Mouse (Mus musculus) heart, embryonic 15.5 days (tissue): Measurements from ENCODE around the gene Kctd18. TPM values are rescaled to one million over a fixed set of nuclear protein-coding genes. Genes with fewer than 3 reads are reported as not detected.
A peak's percentile ranks its signal among the peaks of the same experiment; 100 is the strongest.

Experiments used
- ATAC-seq: fragments of 200-750 bp; cut with Nextera tagmentation; replicated peaks from 2 replicates; pipeline ENCODE4 v1.8.0; 2017; ENCODE audit warnings: low read depth, moderate TSS enrichment; ENCODE audit not compliant: insufficient number of reproducible peaks, insufficient read depth, low FRiP score
- H3K27ac ChIP-seq: fragments of 300-500 bp; sonication (generic); 2 replicates; pipeline ENCODE4 v1.5.1; 2015; ENCODE audit warnings: mild to moderate bottlenecking, inconsistent platforms
- H3K27me3 ChIP-seq: fragments of 300-500 bp; sonication (generic); 2 replicates; pipeline ENCODE4 v1.6.1; 2015; ENCODE audit warnings: inconsistent platforms
- H3K36me3 ChIP-seq: fragments of 300-500 bp; sonication (generic); 2 replicates; pipeline ENCODE4 v1.6.1; 2015; ENCODE audit warnings: mild to moderate bottlenecking, inconsistent platforms
- H3K4me1 ChIP-seq: fragments of 300-500 bp; sonication (generic); replicated peaks from 2 replicates; pipeline ENCODE4 v1.6.1; 2015; ENCODE audit warnings: inconsistent platforms
- H3K4me2 ChIP-seq: fragments of 300-500 bp; sonication (generic); 2 replicates; pipeline ENCODE4 v1.6.1; 2015; ENCODE audit warnings: inconsistent platforms, mild to moderate bottlenecking, moderate library complexity
- H3K4me3 ChIP-seq: fragments of 300-500 bp; sonication (generic); 2 replicates; pipeline ENCODE4 v1.5.1; 2015; ENCODE audit warnings: mild to moderate bottlenecking, inconsistent platforms
- H3K9ac ChIP-seq: fragments of 300-500 bp; sonication (generic); 2 replicates; pipeline ENCODE4 v1.6.1; 2015; ENCODE audit warnings: mild to moderate bottlenecking, inconsistent platforms
- H3K9me3 ChIP-seq: fragments of 300-500 bp; sonication (generic); replicated peaks from 2 replicates; pipeline ENCODE4 v1.6.1; 2016; ENCODE audit warnings: inconsistent platforms
- WGBS: fragments of 180-500 bp; shearing (Covaris S2); methylation state at CpG from one replicate; pipeline ENCODE4 v1.1.7; 2015; ENCODE audit warnings: mixed read lengths; 5-methylcytosine and 5-hydroxymethylcytosine counted together
- polyA plus RNA-seq: library from polyadenylated mRNA; unstranded; fragments of >200 nt; fragmentation: Nextera tagmentation; extraction: Ambion mirVana; gene quantifications from 2 replicates; pipeline ENCODE4 v1.2.1, GENCODE M21; 2015

Gene Kctd18
- polyA plus RNA-seq, 1 experiment from 2014 or later, result 9.8 TPM

- 19% methylated on average over 2 of the region's 2 CpGs for WGBS
- Histone ChIP-seq H3K4me2 (no peak overlapping the region), H3K4me3 (no peak overlapping the region), H3K4me1 (no peaks in the 10 kb centered on the region), H3K9me3 (no peaks in the 10 kb centered on the region), H3K27me3 (no peaks in the 10 kb centered on the region), H3K36me3 (peaks cover 9% of the 10 kb centered on the region), H3K27ac (no peak overlapping the region), H3K9ac (no peak overlapping the region)
- no peak for ATAC-seq
Measured at GRCm38 (mm10) chr1:57947552-57948347, 71.0 kb downstream of the Kctd18 start.

- no peak overlapping the region for H3K27ac ChIP-seq
- H3K4me1 ChIP-seq, result no peaks in the 10 kb centered on the region
- no peaks in the 10 kb centered on the region for H3K9me3 ChIP-seq
- H3K9ac ChIP-seq, result no peak overlapping the region
- H3K4me2 ChIP-seq, result no peak overlapping the region
- WGBS, result 84% methylated on average over 6 of the region's 6 CpGs
- no peaks in the 10 kb centered on the region for H3K27me3 ChIP-seq
- no peak for ATAC-seq
- peaks cover 26% of the 10 kb centered on the region for H3K36me3 ChIP-seq
- no peak overlapping the region for H3K4me3 ChIP-seq
Measured at GRCm38 (mm10) chr1:57942215-57942614, 76.5 kb downstream of the Kctd18 start.

- no peak for ATAC-seq
- no peak overlapping the region for H3K9ac ChIP-seq
- no peaks in the 10 kb centered on the region for H3K9me3 ChIP-seq
- no peaks in the 10 kb centered on the region for H3K4me1 ChIP-seq
- no peak overlapping the region for H3K4me2 ChIP-seq
- WGBS, result 45% methylated on average over 11 of the region's 11 CpGs
- H3K27me3 ChIP-seq, result no peaks in the 10 kb centered on the region
- H3K4me3 ChIP-seq, result no peak overlapping the region
- peaks cover 26% of the 10 kb centered on the region for H3K36me3 ChIP-seq
- H3K27ac ChIP-seq, result no peak overlapping the region
Measured at GRCm38 (mm10) chr1:57941734-57942133, 77.0 kb downstream of the Kctd18 start.

GRCm38 (mm10) chr1:57941095-57941494, 77.7 kb downstream of the Kctd18 start:
- WGBS, result 70% methylated on average over 7 of the region's 7 CpGs
- ATAC-seq, result no peak
- Histone ChIP-seq H3K36me3 (peaks cover 26% of the 10 kb centered on the region), H3K9me3 (no peaks in the 10 kb centered on the region), H3K4me3 (no peak overlapping the region), H3K27ac (no peak overlapping the region), H3K4me1 (no peaks in the 10 kb centered on the region), H3K9ac (no peak overlapping the region), H3K27me3 (no peaks in the 10 kb centered on the region), H3K4me2 (no peak overlapping the region)

- H3K9me3 ChIP-seq, result no peaks in the 10 kb centered on the region
- H3K36me3 ChIP-seq, result peaks cover 26% of the 10 kb centered on the region
- no peak overlapping the region for H3K4me2 ChIP-seq
- H3K9ac ChIP-seq, result no peak overlapping the region
- no peaks in the 10 kb centered on the region for H3K4me1 ChIP-seq
- WGBS, result 74% methylated on average over 10 of the region's 10 CpGs
- no peak overlapping the region for H3K4me3 ChIP-seq
- H3K27me3 ChIP-seq, result no peaks in the 10 kb centered on the region
- no peak overlapping the region for H3K27ac ChIP-seq
- ATAC-seq, result no peak
Measured at GRCm38 (mm10) chr1:57940691-57941090, 78.1 kb downstream of the Kctd18 start.

- Histone ChIP-seq H3K9me3 (no peaks in the 10 kb centered on the region), H3K4me2 (no peak overlapping the region), H3K9ac (no peak overlapping the region), H3K4me1 (no peaks in the 10 kb centered on the region), H3K4me3 (no peak overlapping the region), H3K36me3 (0 out of 2 replicates have a peak, but pooled peaks cover 3% of the 10 kb centered on the region), H3K27ac (no peak overlapping the region), H3K27me3 (no peaks in the 10 kb centered on the region)
- no peak for ATAC-seq
- WGBS, result 58% methylated on average over 1 of the region's 1 CpGs
Measured at GRCm38 (mm10) chr1:57934287-57934686, 84.5 kb downstream of the Kctd18 start.

- H3K4me1 ChIP-seq, result no peaks in the 10 kb centered on the region
- H3K4me3 ChIP-seq, result no peak overlapping the region
- no peak overlapping the region for H3K9ac ChIP-seq
- H3K27ac ChIP-seq, result no peak overlapping the region
- no peaks in the 10 kb centered on the region for H3K36me3 ChIP-seq
- no peak for ATAC-seq
- WGBS, result 82% methylated on average over 4 of the region's 4 CpGs
- no peaks in the 10 kb centered on the region for H3K9me3 ChIP-seq
- H3K4me2 ChIP-seq, result no peak overlapping the region
- no peaks in the 10 kb centered on the region for H3K27me3 ChIP-seq
Measured at GRCm38 (mm10) chr1:57918567-57918966, 100.2 kb downstream of the Kctd18 start.

GRCm38 (mm10) chr1:57917342-57917741, 101.4 kb downstream of the Kctd18 start:
- Histone ChIP-seq H3K4me1 (no peaks in the 10 kb centered on the region), H3K9me3 (no peaks in the 10 kb centered on the region), H3K9ac (no peak overlapping the region), H3K36me3 (no peaks in the 10 kb centered on the region), H3K27me3 (no peaks in the 10 kb centered on the region), H3K27ac (no peak overlapping the region), H3K4me3 (no peak overlapping the region), H3K4me2 (no peak overlapping the region)
- 89% methylated on average over 5 of the region's 5 CpGs for WGBS
- no peak for ATAC-seq

- no peaks in the 10 kb centered on the region for H3K4me1 ChIP-seq
- WGBS, result 84% methylated on average over 6 of the region's 6 CpGs
- ATAC-seq, result no peak
- H3K4me2 ChIP-seq, result no peak overlapping the region
- H3K36me3 ChIP-seq, result peaks cover 6% of the 10 kb centered on the region
- no peak overlapping the region for H3K9ac ChIP-seq
- H3K9me3 ChIP-seq, result no peaks in the 10 kb centered on the region
- no peak overlapping the region for H3K4me3 ChIP-seq
- H3K27me3 ChIP-seq, result no peaks in the 10 kb centered on the region
- no peak overlapping the region for H3K27ac ChIP-seq
Measured at GRCm38 (mm10) chr1:57911561-57911960, 107.2 kb downstream of the Kctd18 start.

- H3K4me1 ChIP-seq, result peaks cover 7% of the 10 kb centered on the region
- no peaks in the 10 kb centered on the region for H3K27me3 ChIP-seq
- no peak overlapping the region for H3K4me3 ChIP-seq
- H3K4me2 ChIP-seq, result no peak overlapping the region
- no peak overlapping the region for H3K9ac ChIP-seq
- H3K27ac ChIP-seq, result peak overlapping the region; percentile 6; the same call in 1 of the 2 replicates
- peaks cover 10% of the 10 kb centered on the region; the same call in 1 of the 2 replicates for H3K36me3 ChIP-seq
- no peaks in the 10 kb centered on the region for H3K9me3 ChIP-seq
- no peak for ATAC-seq
Measured at GRCm38 (mm10) chr1:57906312-57906711, 112.4 kb downstream of the Kctd18 start.

- Histone ChIP-seq H3K9ac (no peak overlapping the region), H3K4me3 (no peak overlapping the region), H3K9me3 (no peaks in the 10 kb centered on the region), H3K4me1 (peaks cover 7% of the 10 kb centered on the region), H3K36me3 (peaks cover 10% of the 10 kb centered on the region; the same call in 1 of the 2 replicates), H3K27me3 (no peaks in the 10 kb centered on the region), H3K27ac (0 out of 2 replicates have a peak overlapping the region, but pooled peaks have one; percentile 7), H3K4me2 (no peak overlapping the region)
- WGBS, result 78% methylated on average over 3 of the region's 3 CpGs
- 0 out of 2 replicates have a peak, but pooled peaks have one; percentile 43 for ATAC-seq
Measured at GRCm38 (mm10) chr1:57905912-57906311, 112.8 kb downstream of the Kctd18 start.
